Mouse (Mus musculus): ENCODE results near the gene Dact3. TPM values are rescaled to one million over a fixed set of nuclear protein-coding genes. Genes with fewer than 3 reads are reported as not detected.

Gene Dact3
- total and polyA plus RNA-seq, 3 experiments = 0.31 to 2.1 TPM; not detected in 1

GRCm38 (mm10) chr7:16885271-16885776, 10.2 kb downstream of the Dact3 start:
- Histone ChIP-seq H3K9me3 (replicated peaks; ENCODE audit: insufficient read depth, low read length) (no peaks in the 10 kb centered on the region), H3K27me3 (ENCODE audit: control insufficient read depth in 1 of 2, insufficient read depth in 2 of 2, low read length in 2 of 2) (no peaks in the 10 kb centered on the region), H3K9ac (ENCODE audit: control insufficient read depth, low read depth, low read length, poor library complexity, severe bottlenecking) (no peak overlapping the region), H3K27ac (ENCODE audit: control insufficient read depth, low read depth, low read length) (no peak overlapping the region), H3K36me3 (ENCODE audit: control insufficient read depth in 1 of 2, insufficient read depth in 2 of 2, low read length in 2 of 2) (no peaks in the 10 kb centered on the region), H3K79me2 (ENCODE audit: control insufficient read depth, insufficient read depth, low read length, poor library complexity) (no peaks in the 10 kb centered on the region), H3K4me3 (ENCODE audit: control insufficient read depth in 1 of 2, insufficient read depth in 1 of 2, low read depth in 2 of 2, low read length in 2 of 2) (no peak overlapping the region), H3K4me1 (ENCODE audit: control insufficient read depth in 1 of 2, insufficient read depth in 2 of 2, low read length in 2 of 2) (peaks cover 3 to 5% of the 10 kb centered on the region in 2 experiments; a peak in 2 of 4 replicates)
- no peak for TF ChIP-seq MYB (IDR thresholded peaks at IDR 0.05; ENCODE audit: low read depth, low read length)
- TF ChIP-seq MEF2A (IDR thresholded peaks at IDR 0.05; ENCODE audit: extremely low read depth, insufficient replicate concordance, low read depth, low read length, poor library complexity, severe bottlenecking) = no peak
- no peak for TF ChIP-seq ZKSCAN1 (IDR thresholded peaks at IDR 0.05; ENCODE audit: low read depth, low read length)
- TF ChIP-seq BHLHE40 (IDR thresholded peaks at IDR 0.05; ENCODE audit: borderline replicate concordance, low read depth, low read length) = no peak
- TF ChIP-seq CTCF (IDR thresholded peaks at IDR 0.05 in 2 of 3, conservative IDR thresholded peaks at IDR 0.05 in 1 of 3; ENCODE audit: control insufficient read depth in 1 of 3, insufficient read depth in 1 of 3, low read depth in 2 of 3, low read length in 3 of 3, poor library complexity in 1 of 3, severe bottlenecking in 1 of 3) = no peak
- no peak for TF ChIP-seq NRF1 (IDR thresholded peaks at IDR 0.05; ENCODE audit: insufficient read depth, low read depth, low read length, poor library complexity, severe bottlenecking)
- TF ChIP-seq ETS1 (IDR thresholded peaks at IDR 0.05; ENCODE audit: low read depth, low read length) = no peak
- no peak for TF ChIP-seq SMC3 (IDR thresholded peaks at IDR 0.05; ENCODE audit: low read depth, low read length)
- TF ChIP-seq ELF1 (IDR thresholded peaks at IDR 0.05; ENCODE audit: low read depth, low read length) = no peak
- no peak for TF ChIP-seq POLR2AphosphoS5 (IDR thresholded peaks at IDR 0.05; ENCODE audit: borderline replicate concordance, low read depth, low read length)
- no peak for TF ChIP-seq CHD2 (IDR thresholded peaks at IDR 0.05; ENCODE audit: low read length)
- DNase-seq (ENCODE audit: low read depth, low spot score) = no peak

- Histone ChIP-seq H3K27ac (ENCODE audit: control insufficient read depth, low read depth, low read length) (no peak overlapping the region), H3K9ac (ENCODE audit: control insufficient read depth, low read depth, low read length, poor library complexity, severe bottlenecking) (no peak overlapping the region), H3K9me3 (replicated peaks; ENCODE audit: insufficient read depth, low read length) (no peaks in the 10 kb centered on the region), H3K4me3 (ENCODE audit: control insufficient read depth in 1 of 2, insufficient read depth in 1 of 2, low read depth in 2 of 2, low read length in 2 of 2) (no peak overlapping the region), H3K36me3 (ENCODE audit: control insufficient read depth in 1 of 2, insufficient read depth in 2 of 2, low read length in 2 of 2) (no peaks in the 10 kb centered on the region), H3K27me3 (ENCODE audit: control insufficient read depth in 1 of 2, insufficient read depth in 2 of 2, low read length in 2 of 2) (no peaks in the 10 kb centered on the region), H3K4me1 (ENCODE audit: control insufficient read depth in 1 of 2, insufficient read depth in 2 of 2, low read length in 2 of 2) (peaks cover 3 to 5% of the 10 kb centered on the region in 2 experiments; a peak in 2 of 4 replicates), H3K79me2 (ENCODE audit: control insufficient read depth, insufficient read depth, low read length, poor library complexity) (no peaks in the 10 kb centered on the region)
- DNase-seq (ENCODE audit: low read depth, low spot score) = no peak
- TF ChIP-seq POLR2AphosphoS5 (IDR thresholded peaks at IDR 0.05; ENCODE audit: borderline replicate concordance, low read depth, low read length) (no peak), TBP (IDR thresholded peaks at IDR 0.05; ENCODE audit: low read depth, low read length) (no peak), BHLHE40 (IDR thresholded peaks at IDR 0.05; ENCODE audit: borderline replicate concordance, low read depth, low read length) (no peak), GABPA (IDR thresholded peaks at IDR 0.05; ENCODE audit: low read depth, low read length) (no peak), CTCF (IDR thresholded peaks at IDR 0.05 in 2 of 3, conservative IDR thresholded peaks at IDR 0.05 in 1 of 3; ENCODE audit: control insufficient read depth in 1 of 3, insufficient read depth in 1 of 3, low read depth in 2 of 3, low read length in 3 of 3, poor library complexity in 1 of 3, severe bottlenecking in 1 of 3) (no peak), MYC (IDR thresholded peaks at IDR 0.05; ENCODE audit: low read depth, low read length) (no peak), ELF1 (IDR thresholded peaks at IDR 0.05; ENCODE audit: low read depth, low read length) (no peak), CHD2 (IDR thresholded peaks at IDR 0.05; ENCODE audit: low read length) (no peak), MEF2A (IDR thresholded peaks at IDR 0.05; ENCODE audit: extremely low read depth, insufficient replicate concordance, low read depth, low read length, poor library complexity, severe bottlenecking) (no peak), MAFK (IDR thresholded peaks at IDR 0.05; ENCODE audit: borderline replicate concordance, low read depth, low read length) (no peak), POLR2AphosphoS2 (IDR thresholded peaks at IDR 0.05; ENCODE audit: low read length) (no peak), UBTF (IDR thresholded peaks at IDR 0.05; ENCODE audit: borderline replicate concordance, insufficient read depth, low read depth, low read length) (no peak)
Measured at GRCm38 (mm10) chr7:16885905-16886304, 10.8 kb downstream of the Dact3 start.

All from MEL (cell line).